Mouse (Mus musculus): ENCODE measurements around the gene Zfp446. TPM values are rescaled to one million over a fixed set of nuclear protein-coding genes. Genes with fewer than 3 reads are reported as not detected.
A peak's percentile ranks its signal among the peaks of the same experiment; 100 is the strongest.

The Zfp446 gene
- polyA plus RNA-seq, 1 experiment, result 10.8 TPM

DNA sequence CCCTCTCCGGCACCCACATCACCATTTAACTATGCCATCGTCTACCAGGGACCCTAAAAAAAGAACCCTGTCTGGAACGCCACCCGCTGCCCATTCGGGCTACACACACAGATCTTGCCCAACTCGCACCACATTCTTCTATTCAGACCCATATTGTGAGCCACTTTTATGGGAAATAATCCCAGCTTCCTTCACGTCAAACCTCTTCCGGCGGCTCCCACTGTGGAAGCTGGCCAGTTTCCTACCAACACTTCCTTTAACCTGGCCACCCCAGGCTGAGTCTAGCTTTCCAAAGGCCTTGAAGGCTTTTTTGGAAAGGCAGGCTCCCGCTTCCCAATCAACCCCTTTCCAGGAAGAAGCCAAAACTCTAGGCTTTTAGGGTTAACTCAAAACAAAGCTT is 28.9 kb downstream of the Zfp446 start:
- H3K27ac ChIP-seq (ENCODE audit: control insufficient read depth, insufficient read depth, low read length), result no peak overlapping the region
- H3K36me3 ChIP-seq (ENCODE audit: control insufficient read depth, insufficient read depth, low read length), result peaks cover 10% of the 10 kb centered on the region
- peaks cover 11% of the 10 kb centered on the region for H3K4me1 ChIP-seq (replicated peaks; ENCODE audit: control insufficient read depth, insufficient read depth, low read length)
- no peak for DNase-seq
- H3K27me3 ChIP-seq (ENCODE audit: control insufficient read depth, insufficient read depth, low read length), result no peaks in the 10 kb centered on the region
- WGBS, result 97% methylated on average over 10 of the region's 10 CpGs
- TF ChIP-seq CTCF (IDR thresholded peaks at IDR 0.05; ENCODE audit: borderline replicate concordance, control insufficient read depth, extremely low read depth, insufficient read depth, low read length, poor library complexity) (no peak), POLR2A (IDR thresholded peaks at IDR 0.05; ENCODE audit: control insufficient read depth, extremely low read depth, insufficient read depth, low read length, poor library complexity) (no peak)
- no peak overlapping the region for H3K4me3 ChIP-seq (ENCODE audit: control insufficient read depth, insufficient read depth, low read length)

DNA sequence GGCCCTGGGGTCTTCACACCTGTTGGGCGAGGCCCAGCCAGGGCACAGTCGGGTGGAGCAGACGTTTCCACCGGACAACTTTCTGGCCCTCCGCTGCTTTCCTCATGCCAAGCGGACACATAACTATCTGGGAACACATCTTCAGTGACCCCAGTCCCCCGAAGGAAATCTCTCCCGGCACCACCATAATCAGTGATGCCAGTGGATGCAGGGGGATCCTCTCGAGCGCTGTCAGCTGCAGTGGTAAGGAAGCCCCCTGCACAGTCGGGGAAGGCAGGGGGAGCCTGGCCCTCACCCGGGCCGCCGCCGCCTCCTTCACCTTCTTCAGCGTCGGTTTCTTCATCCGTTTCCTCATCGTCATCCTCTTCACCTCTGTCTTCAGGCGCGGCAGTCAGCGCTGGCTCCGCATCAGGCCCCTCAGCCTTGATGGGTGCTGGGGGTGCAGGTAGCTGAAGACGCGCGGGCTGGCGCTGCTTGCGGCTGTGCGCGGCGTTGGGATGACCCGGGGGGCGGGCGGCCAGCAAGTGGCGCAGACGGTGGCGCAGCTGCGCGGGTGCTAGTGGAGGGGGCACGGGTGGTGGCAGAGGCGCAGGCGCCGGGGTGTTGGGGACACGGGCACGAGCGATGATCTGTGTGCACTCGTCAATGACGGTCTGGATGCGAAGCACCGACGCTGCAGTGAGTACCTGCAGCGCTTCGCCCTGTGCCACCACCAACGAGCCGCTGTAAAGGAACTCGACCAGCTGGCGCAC is 29.9 kb downstream of the Zfp446 start:
- Histone ChIP-seq H3K36me3 (ENCODE audit: control insufficient read depth, insufficient read depth, low read length) (peaks cover 10% of the 10 kb centered on the region), H3K27ac (ENCODE audit: control insufficient read depth, insufficient read depth, low read length) (no peak overlapping the region), H3K27me3 (ENCODE audit: control insufficient read depth, insufficient read depth, low read length) (no peaks in the 10 kb centered on the region), H3K4me3 (ENCODE audit: control insufficient read depth, insufficient read depth, low read length) (no peak overlapping the region), H3K4me1 (replicated peaks; ENCODE audit: control insufficient read depth, insufficient read depth, low read length) (peaks cover 11% of the 10 kb centered on the region)
- WGBS, result 95% methylated on average over 57 of the region's 57 CpGs
- no peak for TF ChIP-seq POLR2A (IDR thresholded peaks at IDR 0.05; ENCODE audit: control insufficient read depth, extremely low read depth, insufficient read depth, low read length, poor library complexity)
- no peak for TF ChIP-seq CTCF (IDR thresholded peaks at IDR 0.05; ENCODE audit: borderline replicate concordance, control insufficient read depth, extremely low read depth, insufficient read depth, low read length, poor library complexity)
- no peak for DNase-seq

DNA sequence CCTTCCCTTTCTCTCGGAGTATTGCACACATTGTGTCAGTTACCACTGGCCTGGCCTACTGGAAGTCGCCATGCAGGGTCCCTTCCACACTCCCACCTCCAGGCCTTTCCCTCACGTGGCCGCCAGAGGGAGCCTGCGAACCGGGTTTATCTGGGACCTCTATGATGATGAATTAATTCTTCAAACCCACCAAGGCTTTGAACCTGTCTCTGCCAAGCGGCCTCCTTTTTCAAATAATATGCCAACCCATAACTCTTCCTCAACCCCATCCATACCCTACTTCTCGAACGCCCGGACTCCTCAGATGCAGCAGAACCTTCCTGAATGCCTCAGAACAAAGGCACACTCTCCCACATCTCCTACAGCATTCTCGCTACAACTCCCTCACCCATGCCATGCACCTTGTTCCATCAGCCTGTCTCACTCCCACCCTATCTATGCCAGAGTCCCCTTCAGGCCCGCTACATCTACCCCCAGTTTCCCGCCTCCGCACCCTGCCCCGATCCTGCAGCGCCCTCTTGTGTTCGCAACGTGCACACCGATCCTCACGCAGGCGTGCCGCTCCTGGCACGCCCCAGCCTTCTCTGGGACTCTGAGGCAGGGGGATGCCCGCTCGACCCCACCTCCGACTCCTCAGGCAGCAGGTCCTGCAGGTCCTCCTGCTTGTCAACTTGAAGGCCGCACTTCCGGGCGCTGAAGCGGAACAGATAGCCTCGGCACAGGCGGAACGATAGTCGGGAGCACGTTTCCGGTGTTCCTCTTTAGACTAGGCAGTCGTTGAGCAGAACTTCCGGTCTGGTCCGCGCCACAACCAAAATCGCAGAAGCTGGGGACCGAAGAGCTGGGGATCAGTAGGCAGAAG is 31.7 kb downstream of the Zfp446 start:
- Histone ChIP-seq H3K27ac (ENCODE audit: control insufficient read depth, insufficient read depth, low read length) (peak overlapping the region; percentile 73), H3K4me3 (ENCODE audit: control insufficient read depth, insufficient read depth, low read length) (peak overlapping the region; percentile 81), H3K4me1 (replicated peaks; ENCODE audit: control insufficient read depth, insufficient read depth, low read length) (peaks cover 11% of the 10 kb centered on the region), H3K36me3 (ENCODE audit: control insufficient read depth, insufficient read depth, low read length) (peaks cover 10% of the 10 kb centered on the region), H3K27me3 (ENCODE audit: control insufficient read depth, insufficient read depth, low read length) (no peaks in the 10 kb centered on the region)
- peak; percentile 100 for TF ChIP-seq CTCF (IDR thresholded peaks at IDR 0.05; ENCODE audit: borderline replicate concordance, control insufficient read depth, extremely low read depth, insufficient read depth, low read length, poor library complexity)
- peak; percentile 38; the same call in 1 of the 2 replicates for TF ChIP-seq POLR2A (IDR thresholded peaks at IDR 0.05; ENCODE audit: control insufficient read depth, extremely low read depth, insufficient read depth, low read length, poor library complexity)
- peak; percentile 89 for DNase-seq
- under 1% methylated on average over 42 of the region's 42 CpGs for WGBS

DNA sequence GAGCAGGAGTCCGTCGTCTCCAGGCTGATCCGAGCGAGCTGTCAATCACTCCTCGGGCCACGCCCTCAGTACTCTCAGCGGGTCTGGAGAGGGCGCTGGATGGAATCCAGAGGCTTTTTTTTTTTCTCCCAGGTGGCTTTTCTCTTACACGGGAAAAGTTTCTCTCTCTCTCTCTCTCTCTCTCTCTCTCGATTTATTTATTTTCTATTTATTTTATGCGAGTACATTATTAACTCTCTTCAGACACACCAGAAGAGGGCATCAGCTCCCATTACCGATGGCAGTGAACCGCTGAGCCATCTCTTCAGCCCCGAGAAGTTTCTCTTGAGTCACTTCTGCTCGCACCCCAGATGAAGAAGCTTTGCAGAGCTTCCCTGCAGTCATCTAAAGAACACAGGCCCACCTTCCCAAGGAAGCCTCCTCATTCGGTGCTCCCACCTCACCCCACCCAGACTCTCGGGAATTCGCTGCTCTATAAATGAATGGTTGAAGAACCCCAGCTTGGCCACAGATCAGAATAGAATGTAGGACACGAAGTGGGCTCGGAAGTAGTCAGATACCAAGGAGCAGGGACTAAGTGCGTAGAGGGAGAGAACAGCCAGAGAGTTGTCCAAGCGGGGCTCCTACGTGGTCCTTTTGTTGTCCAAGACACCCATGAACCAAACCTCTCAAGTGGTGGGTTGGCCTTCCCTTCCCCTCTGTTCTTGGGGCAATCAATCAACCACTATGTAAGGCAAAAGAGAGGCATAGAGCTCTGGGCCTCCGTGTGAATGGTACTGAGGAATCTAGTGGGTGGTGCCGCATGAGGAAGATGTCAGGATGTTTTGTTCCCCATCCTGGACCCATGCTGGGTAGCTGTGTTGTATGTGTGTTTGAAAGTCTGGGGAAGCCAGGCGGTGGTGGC is 32.6 kb downstream of the Zfp446 start, which contains the start of gene Zbtb45:
TSS of gene Zbtb45 (minus strand) at position 30 of the 904 bp plus-strand sequence.
- peaks cover 10% of the 10 kb centered on the region for H3K36me3 ChIP-seq (ENCODE audit: control insufficient read depth, insufficient read depth, low read length)
- no peak for TF ChIP-seq POLR2A (IDR thresholded peaks at IDR 0.05; ENCODE audit: control insufficient read depth, extremely low read depth, insufficient read depth, low read length, poor library complexity)
- no peak for TF ChIP-seq CTCF (IDR thresholded peaks at IDR 0.05; ENCODE audit: borderline replicate concordance, control insufficient read depth, extremely low read depth, insufficient read depth, low read length, poor library complexity)
- H3K4me1 ChIP-seq (replicated peaks; ENCODE audit: control insufficient read depth, insufficient read depth, low read length), result peaks cover 11% of the 10 kb centered on the region
- 20% methylated on average over 26 of the region's 26 CpGs for WGBS
- H3K27ac ChIP-seq (ENCODE audit: control insufficient read depth, insufficient read depth, low read length), result peak within 1 kb of the TSS; percentile 73
- DNase-seq, result no peak
- no peaks in the 10 kb centered on the region for H3K27me3 ChIP-seq (ENCODE audit: control insufficient read depth, insufficient read depth, low read length)
- H3K4me3 ChIP-seq (ENCODE audit: control insufficient read depth, insufficient read depth, low read length), result peak within 1 kb of the TSS; percentile 81

DNA sequence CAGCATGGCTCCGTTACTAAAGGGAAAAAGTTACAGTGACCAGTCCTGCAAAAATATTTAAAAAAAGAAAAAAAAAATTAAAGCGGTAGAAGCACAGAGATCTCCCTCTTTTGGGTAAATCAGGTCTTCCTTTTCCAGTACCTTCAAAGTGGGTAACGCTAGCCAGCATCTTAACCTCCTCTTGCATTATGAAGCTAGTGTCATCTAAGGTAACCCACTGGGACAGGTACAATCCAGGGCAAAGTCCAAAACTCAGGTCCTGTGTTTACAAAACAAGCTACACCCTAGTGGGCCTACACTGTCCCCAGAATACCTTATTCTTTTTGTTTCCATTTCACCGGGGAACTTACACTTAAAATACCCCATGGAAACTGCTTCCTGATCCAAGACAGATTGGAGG is 36.0 kb downstream of the Zfp446 start:
- Histone ChIP-seq H3K27ac (ENCODE audit: control insufficient read depth, insufficient read depth, low read length) (no peak overlapping the region), H3K4me1 (replicated peaks; ENCODE audit: control insufficient read depth, insufficient read depth, low read length) (peaks cover 10% of the 10 kb centered on the region), H3K36me3 (ENCODE audit: control insufficient read depth, insufficient read depth, low read length) (no peaks in the 10 kb centered on the region), H3K4me3 (ENCODE audit: control insufficient read depth, insufficient read depth, low read length) (no peak overlapping the region), H3K27me3 (ENCODE audit: control insufficient read depth, insufficient read depth, low read length) (no peaks in the 10 kb centered on the region)
- 91% methylated on average over 4 of the region's 4 CpGs for WGBS
- DNase-seq, result no peak
- no peak for TF ChIP-seq POLR2A (IDR thresholded peaks at IDR 0.05; ENCODE audit: control insufficient read depth, extremely low read depth, insufficient read depth, low read length, poor library complexity)
- no peak for TF ChIP-seq CTCF (IDR thresholded peaks at IDR 0.05; ENCODE audit: borderline replicate concordance, control insufficient read depth, extremely low read depth, insufficient read depth, low read length, poor library complexity)
